9 mouse cellular contexts compared by ENCODE assay signal in the genomic region with DNA sequence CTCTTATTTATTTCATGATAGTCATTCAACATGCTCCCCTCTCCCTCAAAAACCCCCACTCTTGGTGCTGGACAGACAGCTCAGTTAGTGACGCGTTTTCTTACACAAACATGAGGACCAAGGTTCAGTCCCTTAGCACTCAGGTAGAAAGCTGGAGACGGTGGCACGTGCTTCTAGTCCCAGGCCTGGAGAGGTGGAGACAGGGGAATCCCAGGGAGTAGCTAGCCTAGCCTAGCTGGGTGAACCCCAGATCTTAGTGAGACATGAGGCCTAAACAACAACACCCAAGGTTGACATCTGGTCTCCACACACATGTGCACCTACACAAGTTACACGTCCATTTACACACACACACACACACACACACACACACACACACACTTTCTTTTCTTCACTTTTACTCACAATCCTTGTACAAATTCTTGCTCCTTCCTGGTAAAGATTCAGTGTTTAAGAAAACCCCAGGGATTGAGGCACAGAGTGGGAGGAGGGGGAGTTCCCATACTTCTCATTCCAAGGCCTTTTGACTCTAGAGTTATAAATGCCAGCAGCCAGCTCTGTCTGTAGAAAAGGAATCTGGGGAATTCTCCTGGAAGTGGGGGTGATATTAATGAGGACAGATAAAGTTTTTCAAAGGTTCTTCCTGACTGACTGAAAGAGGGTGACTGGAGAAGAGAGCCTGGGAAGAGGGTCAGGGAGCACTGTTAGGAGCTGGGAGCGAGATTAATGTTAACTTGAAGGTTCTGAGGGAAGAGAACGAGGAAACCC. TPM values are rescaled to one million over a fixed set of nuclear protein-coding genes. Genes with fewer than 3 reads are reported as not detected.
DNase-seq lines count a peak whose midpoint lies in the region; ATAC-seq lines count a peak whose summit lies in the region.
"Had no signal": no experiment of that assay in that cellular context is flagged by ENCODE, and none has a peak within 500 bp of the region (broad histone marks: within the 10 kb centered on the region; RNA-seq: fewer than 3 reads in every experiment).

No protein-coding gene starts in this region.

- H3K4me3 ChIP-seq in forebrain, embryonic 10.5 days: no peak overlapping the region
- H3K4me3 ChIP-seq in forebrain, embryonic 15.5 days: no peak overlapping the region
- no peak overlapping the region for H3K4me3 ChIP-seq in lung, embryonic 15.5 days
- no peak overlapping the region for H3K4me3 ChIP-seq in kidney, embryonic 15.5 days (replicated peaks)
- H3K4me3 ChIP-seq in stomach, embryonic 15.5 days (replicated peaks): no peak overlapping the region
- H3K4me3 ChIP-seq: neural tube, embryonic 12.5 days had no signal

- no peak overlapping the region for H3K9ac ChIP-seq in forebrain, embryonic 15.5 days (replicated peaks)
- no peak overlapping the region for H3K9ac ChIP-seq in lung, embryonic 15.5 days
- no peak overlapping the region for H3K9ac ChIP-seq in kidney, embryonic 15.5 days
- H3K9ac ChIP-seq in stomach, embryonic 15.5 days: no peak overlapping the region
- H3K9ac ChIP-seq: neural tube, embryonic 12.5 days had no signal

- H3K36me3 ChIP-seq in forebrain, embryonic 10.5 days (replicated peaks): no peaks in the 10 kb centered on the region
- no peaks in the 10 kb centered on the region for H3K36me3 ChIP-seq in forebrain, embryonic 15.5 days
- H3K36me3 ChIP-seq in lung, embryonic 15.5 days: no peaks in the 10 kb centered on the region
- H3K36me3 ChIP-seq in kidney, embryonic 15.5 days: no peaks in the 10 kb centered on the region
- H3K36me3 ChIP-seq in stomach, embryonic 15.5 days: no peaks in the 10 kb centered on the region
- H3K36me3 ChIP-seq: neural tube, embryonic 12.5 days had no signal

- H3K4me1 ChIP-seq in forebrain, embryonic 10.5 days: peaks cover 35% of the 10 kb centered on the region
- 0 out of 2 replicates have a peak, but pooled peaks cover 2% of the 10 kb centered on the region for H3K4me1 ChIP-seq in forebrain, embryonic 15.5 days
- peaks cover 62% of the 10 kb centered on the region for H3K4me1 ChIP-seq in lung, embryonic 15.5 days
- peaks cover 29% of the 10 kb centered on the region for H3K4me1 ChIP-seq in kidney, embryonic 15.5 days
- peaks cover 24% of the 10 kb centered on the region; the same call in 1 of the 2 replicates for H3K4me1 ChIP-seq in stomach, embryonic 15.5 days

- H3K4me2 ChIP-seq in forebrain, embryonic 15.5 days (replicated peaks): no peak overlapping the region
- no peak overlapping the region for H3K4me2 ChIP-seq in lung, embryonic 15.5 days
- no peak overlapping the region for H3K4me2 ChIP-seq in kidney, embryonic 15.5 days
- H3K4me2 ChIP-seq in stomach, embryonic 15.5 days: no peak overlapping the region
- H3K4me2 ChIP-seq: neural tube, embryonic 12.5 days had no signal

- WGBS in forebrain, embryonic 10.5 days: 74% methylated on average over 7 of the region's 7 CpGs
- WGBS in forebrain, embryonic 15.5 days: 70% methylated on average over 7 of the region's 7 CpGs
- 34% methylated on average over 7 of the region's 7 CpGs for WGBS in lung, embryonic 15.5 days
- 64% methylated on average over 7 of the region's 7 CpGs for WGBS in kidney, embryonic 15.5 days
- WGBS in stomach, embryonic 15.5 days: 42% methylated on average over 7 of the region's 7 CpGs

- ATAC-seq in forebrain, embryonic 15.5 days (replicated peaks): no peak
- peak; percentile 40 for ATAC-seq in lung, embryonic 15.5 days (ENCODE audit: borderline replicate concordance, extremely low read depth, low FRiP score, low TSS enrichment)
- ATAC-seq in kidney, embryonic 15.5 days (replicated peaks; ENCODE audit: low FRiP score): peak; percentile 50
- no peak for ATAC-seq in stomach, embryonic 15.5 days (ENCODE audit: insufficient read depth, low FRiP score, low read depth)

- H3K27me3 ChIP-seq in forebrain, embryonic 10.5 days (ENCODE audit: poor library complexity, severe bottlenecking): no peaks in the 10 kb centered on the region
- no peaks in the 10 kb centered on the region for H3K27me3 ChIP-seq in forebrain, embryonic 15.5 days
- H3K27me3 ChIP-seq in lung, embryonic 15.5 days: no peaks in the 10 kb centered on the region
- H3K27me3 ChIP-seq in kidney, embryonic 15.5 days: no peaks in the 10 kb centered on the region
- no peaks in the 10 kb centered on the region for H3K27me3 ChIP-seq in stomach, embryonic 15.5 days (replicated peaks)
- H3K27me3 ChIP-seq: neural tube, embryonic 12.5 days had no signal

- DNase-seq in forebrain, embryonic 10.5 days (ENCODE audit: extremely low spot score, low spot score): no peak
- no peak for DNase-seq in lung, postnatal 4 days
- DNase-seq in T-cell, adult 2 months (ENCODE audit: low spot score): no peak
- no peak for DNase-seq in right cerebral cortex, postnatal 10 days (ENCODE audit: low spot score in 2 of 2)

- H3K27ac ChIP-seq in forebrain, embryonic 10.5 days: peak overlapping the region; percentile 49
- no peak overlapping the region for H3K27ac ChIP-seq in forebrain, embryonic 15.5 days (replicated peaks)
- H3K27ac ChIP-seq in lung, embryonic 15.5 days: peak overlapping the region; percentile 86
- H3K27ac ChIP-seq in kidney, embryonic 15.5 days: peak overlapping the region; percentile 11
- H3K27ac ChIP-seq in stomach, embryonic 15.5 days: peak overlapping the region; percentile 46
- H3K27ac ChIP-seq: neural tube, embryonic 12.5 days had no signal

- no peaks in the 10 kb centered on the region for H3K9me3 ChIP-seq in forebrain, embryonic 10.5 days
- no peaks in the 10 kb centered on the region for H3K9me3 ChIP-seq in forebrain, embryonic 15.5 days
- H3K9me3 ChIP-seq in lung, embryonic 15.5 days: no peaks in the 10 kb centered on the region
- H3K9me3 ChIP-seq in kidney, embryonic 15.5 days (replicated peaks): no peaks in the 10 kb centered on the region
- H3K9me3 ChIP-seq in stomach, embryonic 15.5 days: no peaks in the 10 kb centered on the region
- H3K9me3 ChIP-seq: neural tube, embryonic 12.5 days had no signal

RNA-seq across cellular contexts. Expression of a gene that starts 29.9 kb away (rescaled TPM):
- 16.8 and 18.4 TPM in 2 replicates for polyA plus RNA-seq in forebrain, embryonic 10.5 days (2016; fragmentation: Nextera tagmentation; extraction: Ambion mirVana)
- polyA plus RNA-seq in forebrain, embryonic 15.5 days (2015; fragmentation: Nextera tagmentation; extraction: Ambion mirVana): 25.4 and 26.5 TPM in 2 replicates
- 71.7 and 76.3 TPM in 2 replicates for polyA plus RNA-seq in lung, embryonic 15.5 days (2015; fragmentation: Nextera tagmentation; extraction: Ambion mirVana)
- 22.8 and 23.8 TPM in 2 replicates for polyA plus RNA-seq in kidney, embryonic 15.5 days (2015; fragmentation: Nextera tagmentation; extraction: Ambion mirVana)
- polyA plus RNA-seq in stomach, embryonic 15.5 days (2015; fragmentation: Nextera tagmentation; extraction: Ambion mirVana): 23.8 and 26.6 TPM in 2 replicates

Comparison
In these comparisons a context has a peak if more than half of its experiments do, and no peak if none do; other contexts are left out.
1. ATAC-seq: peak in lung, embryonic 15.5 days (single experiment) and kidney, embryonic 15.5 days (single experiment); none in forebrain, embryonic 15.5 days (single experiment) and stomach, embryonic 15.5 days (single experiment).